Mouse (Mus musculus) heart, adult 8-10 months (tissue): Measurements from ENCODE around the gene Fam83f. TPM values are rescaled to one million over a fixed set of nuclear protein-coding genes. Genes with fewer than 3 reads are reported as not detected.

ENCODE experiments used
- DNase-seq: peaks from one replicate; pipeline ENCODE4 v3.0.0; 2022; ENCODE audit warnings: low spot score
- microRNA-seq: library from miRNA; unstranded; fragments of <30 nt; microRNA quantifications from one replicate; pipeline ENCODE4 v1.2.0, GENCODE M21; 2022
- total RNA-seq, 4 experiments: library from RNA; stranded (reverse); gene quantifications; 2 replicates each; pipeline ENCODE4 v1.2.4; 2022

Fam83f gene
- total RNA-seq, 4 experiments from 2014 or later = 0.09 TPM; not detected in 3

DNA sequence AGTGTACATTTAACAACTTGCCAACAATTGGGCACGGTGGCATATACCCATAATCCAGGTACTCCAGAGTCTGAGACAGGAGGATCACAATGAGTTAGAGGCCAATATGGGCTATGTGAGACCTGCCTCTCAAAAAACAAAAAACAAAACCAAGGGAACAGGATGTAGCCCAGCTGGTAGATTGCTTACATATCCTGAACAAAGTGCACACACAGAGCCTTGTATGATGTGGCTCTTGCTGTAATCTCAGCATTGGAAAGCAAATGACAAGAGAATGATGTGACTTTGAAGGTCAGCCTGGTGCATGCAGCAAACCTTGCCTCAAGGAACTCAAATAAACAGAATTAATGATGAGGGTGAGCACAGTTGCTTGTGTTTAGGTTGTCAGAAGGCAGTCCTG is 70.2 kb downstream of the Fam83f start:
- no peak for DNase-seq

DNA sequence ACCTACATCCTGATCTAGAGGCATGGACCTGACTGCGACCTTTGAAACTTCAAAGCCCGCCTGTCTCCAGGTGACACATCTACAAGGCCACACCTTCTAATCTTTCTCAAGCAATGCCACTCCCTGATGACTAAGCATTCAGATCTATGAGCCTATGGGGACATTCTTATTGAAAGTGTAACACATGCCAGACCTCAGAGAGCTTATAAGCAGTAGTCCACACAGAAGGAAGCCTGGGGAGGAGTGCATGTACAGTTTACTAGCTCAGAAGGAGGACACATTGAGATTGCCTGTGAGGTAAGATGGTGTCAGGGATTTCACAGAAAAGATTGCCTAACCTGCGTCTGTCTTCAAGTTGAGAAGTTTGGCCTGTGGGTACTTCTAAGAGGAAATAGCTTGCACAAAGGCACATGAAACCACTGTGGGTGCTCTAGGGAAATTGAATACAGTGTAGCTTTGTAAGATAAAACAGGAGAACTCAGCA is 71.4 kb downstream of the Fam83f start:
- DNase-seq = no peak

DNA sequence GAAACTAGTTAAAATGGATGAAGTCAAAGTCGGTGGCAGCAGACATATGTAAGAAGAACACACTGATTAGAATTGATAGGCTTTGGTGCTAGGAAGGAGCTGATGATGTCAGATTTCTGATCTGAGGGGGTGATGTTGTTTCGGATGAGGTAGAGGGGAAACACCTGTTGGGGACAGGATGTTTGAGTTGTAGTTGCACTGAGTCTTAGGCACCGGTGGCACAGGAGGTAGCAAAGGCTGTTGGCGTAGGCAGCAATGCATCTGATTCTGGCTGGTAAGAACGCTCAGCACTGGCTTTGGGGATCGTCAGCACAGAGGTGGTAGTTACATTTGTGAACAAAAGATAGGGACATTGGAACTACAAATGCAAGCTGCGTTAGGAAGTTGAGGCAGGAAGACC is 72.0 kb downstream of the Fam83f start:
- no peak for DNase-seq

DNA sequence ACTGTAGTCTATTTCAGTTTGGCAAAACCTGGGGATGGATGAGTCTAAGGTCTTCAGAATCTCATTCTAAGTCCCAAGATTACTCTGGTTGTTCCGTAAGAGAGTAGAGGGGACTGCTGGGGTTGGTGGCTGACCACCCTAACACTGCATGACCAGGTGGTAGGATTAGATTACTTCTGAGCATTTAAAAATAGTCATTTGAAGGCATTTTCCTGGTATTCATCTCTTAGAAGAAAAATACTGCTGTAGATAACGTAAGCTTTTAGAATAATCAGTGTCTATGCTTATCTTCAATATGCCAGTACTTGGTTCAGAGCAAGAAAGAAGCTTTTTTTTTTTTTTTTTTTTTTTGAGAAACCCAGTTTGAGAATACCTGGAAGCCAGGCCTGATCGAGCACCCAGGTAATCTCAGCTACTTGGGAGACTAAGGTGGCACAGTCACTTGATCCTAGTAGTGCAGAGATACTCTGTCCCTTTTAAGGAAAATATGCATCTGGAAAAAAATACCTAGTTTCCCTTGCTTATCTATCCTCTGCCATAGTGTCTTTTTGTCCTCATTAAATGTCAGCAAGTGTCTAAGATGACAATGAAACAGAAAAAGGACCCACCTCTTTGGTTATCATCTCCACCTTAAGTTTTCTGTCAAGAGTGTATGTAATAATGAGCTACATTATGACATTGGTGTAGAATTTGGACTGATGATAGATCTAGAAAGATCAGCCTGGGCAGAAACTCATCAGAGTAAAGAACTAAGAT is 73.2 kb downstream of the Fam83f start:
- no peak for DNase-seq

DNA sequence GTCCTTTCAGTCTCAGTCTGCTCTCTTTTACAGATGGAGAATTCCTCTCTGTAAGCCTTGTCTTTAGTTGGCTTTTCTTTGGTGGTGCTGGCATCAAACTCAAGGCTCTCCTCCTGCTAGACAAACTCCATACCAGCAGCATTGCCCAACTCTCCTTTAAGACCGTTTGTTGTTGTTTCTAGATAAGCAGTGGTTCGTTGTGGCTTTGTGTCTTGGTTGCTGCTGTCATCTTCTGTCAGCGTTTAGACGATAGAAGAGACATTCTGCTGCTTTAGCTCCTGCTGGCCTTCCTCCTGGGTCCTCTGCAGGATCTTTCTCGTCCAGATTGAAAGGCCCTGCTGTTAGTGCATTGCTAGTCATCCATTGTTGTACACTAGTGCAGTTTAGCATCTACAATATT is 77.3 kb downstream of the Fam83f start:
- no peak for DNase-seq

Small RNAs within 50 kb of the gene (microRNA-seq; reads per million reads assigned to microRNA genes)
- gene Mir6957 = not detected

Other genes starting within 250 kb of the Fam83f start
- not detected for gene Enthd1, start 106.7 kb upstream of the Fam83f start, total RNA-seq
- 1 to 10 TPM in 2 of 4 experiments, under 1 TPM in 2; 0.41 to 1.2 (median 0.78) TPM for gene Grap2, start 99.3 kb upstream of the Fam83f start, total RNA-seq
- gene Tnrc6b, start 39.5 kb downstream of the Fam83f start, total RNA-seq = 10 to 100 TPM; 48.4 to 52.2 (median 48.9) TPM